Comparison of ENCODE assay signal across 27 mouse cellular contexts in genomic region chr9:72944286-72944685, GRCm38 (mm10). TPM values are rescaled to one million over a fixed set of nuclear protein-coding genes. Genes with fewer than 3 reads are reported as not detected.
A peak's percentile ranks its signal among the peaks of the same experiment; 100 is the strongest.
DNase-seq lines count a peak whose midpoint lies in the region; ATAC-seq lines count a peak whose summit lies in the region.
"Had no signal": no experiment of that assay in that cellular context is flagged by ENCODE, and none has a peak within 500 bp of the region (broad histone marks: within the 10 kb centered on the region; RNA-seq: fewer than 3 reads in every experiment).

No protein-coding gene starts in this region.

- no peaks in the 10 kb centered on the region for H3K27me3 ChIP-seq in forebrain, embryonic 11.5 days (ENCODE audit: control insufficient read depth, insufficient read depth, low read length)
- no peaks in the 10 kb centered on the region for H3K27me3 ChIP-seq in forebrain, embryonic 12.5 days
- no peaks in the 10 kb centered on the region for H3K27me3 ChIP-seq in midbrain, embryonic 11.5 days (ENCODE audit: control insufficient read depth, insufficient read depth, low read length)
- H3K27me3 ChIP-seq in midbrain, embryonic 13.5 days, result no peaks in the 10 kb centered on the region
- H3K27me3 ChIP-seq: CH12.LX; embryonic facial prominence, embryonic 12.5 days; forebrain, embryonic 13.5 days; forebrain, embryonic 15.5 days; Patski had no signal

- peaks cover 11% of the 10 kb centered on the region; the same call in 1 of the 2 replicates for H3K36me3 ChIP-seq in forebrain, embryonic 11.5 days (ENCODE audit: control insufficient read depth, insufficient read depth, low read length)
- H3K36me3 ChIP-seq in forebrain, embryonic 12.5 days (replicated peaks), result peaks cover 34% of the 10 kb centered on the region
- peaks cover 14% of the 10 kb centered on the region; the same call in 1 of the 2 replicates for H3K36me3 ChIP-seq in midbrain, embryonic 11.5 days (ENCODE audit: control insufficient read depth, insufficient read depth, low read length)
- H3K36me3 ChIP-seq in midbrain, embryonic 13.5 days, result peaks cover 35% of the 10 kb centered on the region
- H3K36me3 ChIP-seq: G1E had no signal

- H3K4me3 ChIP-seq in forebrain, embryonic 11.5 days (ENCODE audit: low read depth, low read length), result no peak overlapping the region
- H3K4me3 ChIP-seq in forebrain, embryonic 12.5 days (replicated peaks), result no peak overlapping the region
- no peak overlapping the region for H3K4me3 ChIP-seq in midbrain, embryonic 11.5 days (ENCODE audit: low read depth, low read length)
- no peak overlapping the region for H3K4me3 ChIP-seq in midbrain, embryonic 13.5 days (replicated peaks)
- H3K4me3 ChIP-seq: embryonic facial prominence, embryonic 10.5 days; embryonic facial prominence, embryonic 12.5 days; forebrain, embryonic 13.5 days; forebrain, embryonic 15.5 days had no signal

- no peak overlapping the region for H3K9ac ChIP-seq in forebrain, embryonic 11.5 days (ENCODE audit: low read length)
- no peak overlapping the region for H3K9ac ChIP-seq in forebrain, embryonic 12.5 days
- no peak overlapping the region for H3K9ac ChIP-seq in midbrain, embryonic 11.5 days (ENCODE audit: low read length)
- H3K9ac ChIP-seq in midbrain, embryonic 13.5 days (replicated peaks), result no peak overlapping the region
- H3K9ac ChIP-seq: embryonic facial prominence, embryonic 12.5 days; forebrain, embryonic 13.5 days; forebrain, embryonic 15.5 days; forebrain, postnatal 0 days had no signal

- DNase-seq in forebrain, embryonic 11.5 days (ENCODE audit: low spot score), result peak; percentile 40
- peak; percentile 60 for DNase-seq in midbrain, embryonic 11.5 days (ENCODE audit: low spot score, missing footprints)
- no peak for DNase-seq in gastrocnemius, postnatal 14 days
- DNase-seq: adrenal gland, adult 8-10 months; adrenal gland, postnatal 14 days; adrenal gland, postnatal 36 days; B cell, adult 2 months; cerebellum, adult 11-12 months; cerebellum, adult 2 months; cerebellum, adult 9-10 months; cerebellum, postnatal 10 days; cerebellum, postnatal 25 days; forebrain, postnatal 0 days had no signal

- intact Hi-C loops in gastrocnemius, postnatal 14 days (cut with DNase I; ENCODE audit: low total_unique reads), result no loop called here

- no peaks in the 10 kb centered on the region; the same call in 1 of the 2 replicates for H3K9me3 ChIP-seq in forebrain, embryonic 11.5 days (ENCODE audit: control insufficient read depth, low read length)
- H3K9me3 ChIP-seq in forebrain, embryonic 12.5 days, result peaks cover 7% of the 10 kb centered on the region
- H3K9me3 ChIP-seq in midbrain, embryonic 11.5 days (ENCODE audit: control insufficient read depth, low read length), result peaks cover 6% of the 10 kb centered on the region; the same call in 1 of the 2 replicates
- H3K9me3 ChIP-seq in midbrain, embryonic 13.5 days, result no peaks in the 10 kb centered on the region
- H3K9me3 ChIP-seq: embryonic facial prominence, embryonic 12.5 days; forebrain, embryonic 15.5 days had no signal

- no peak for ATAC-seq in forebrain, embryonic 11.5 days (replicated peaks; ENCODE audit: low FRiP score)
- no peak for ATAC-seq in forebrain, embryonic 12.5 days (ENCODE audit: low FRiP score)
- no peak for ATAC-seq in midbrain, embryonic 11.5 days (ENCODE audit: low FRiP score)
- ATAC-seq in midbrain, embryonic 13.5 days, result no peak
- ATAC-seq: activated CD4-positive, CD25-positive, alpha-beta regulatory T cell, adult 4 months; CD4-positive, CD25-positive, alpha-beta regulatory T cell, adult 4 months; forebrain, embryonic 13.5 days; forebrain, embryonic 15.5 days; forebrain, postnatal 0 days; Patski had no signal

- H3K4me2 ChIP-seq in forebrain, embryonic 11.5 days (ENCODE audit: low read depth, low read length, severe bottlenecking), result no peak overlapping the region
- H3K4me2 ChIP-seq in forebrain, embryonic 12.5 days, result no peak overlapping the region
- H3K4me2 ChIP-seq in midbrain, embryonic 11.5 days, result no peak overlapping the region
- H3K4me2 ChIP-seq in midbrain, embryonic 13.5 days (replicated peaks), result no peak overlapping the region
- H3K4me2 ChIP-seq: embryonic facial prominence, embryonic 12.5 days; forebrain, embryonic 13.5 days; forebrain, embryonic 15.5 days had no signal

- WGBS in forebrain, embryonic 11.5 days, result 90% methylated on average over 13 of the region's 13 CpGs
- WGBS in forebrain, embryonic 12.5 days, result 94% methylated on average over 13 of the region's 13 CpGs
- WGBS in midbrain, embryonic 11.5 days, result 87% methylated on average over 13 of the region's 13 CpGs
- 92% methylated on average over 13 of the region's 13 CpGs for WGBS in midbrain, embryonic 13.5 days

- H3K27ac ChIP-seq in forebrain, embryonic 11.5 days (ENCODE audit: low read depth, low read length), result no peak overlapping the region
- no peak overlapping the region for H3K27ac ChIP-seq in forebrain, embryonic 12.5 days
- no peak overlapping the region for H3K27ac ChIP-seq in midbrain, embryonic 11.5 days (ENCODE audit: low read depth, low read length)
- no peak overlapping the region for H3K27ac ChIP-seq in midbrain, embryonic 13.5 days
- H3K27ac ChIP-seq: embryonic facial prominence, embryonic 10.5 days; embryonic facial prominence, embryonic 12.5 days; forebrain, embryonic 13.5 days; forebrain, embryonic 15.5 days had no signal

- H3K4me1 ChIP-seq in forebrain, embryonic 11.5 days (replicated peaks; ENCODE audit: control insufficient read depth, insufficient read depth, low read length), result no peaks in the 10 kb centered on the region
- H3K4me1 ChIP-seq in forebrain, embryonic 12.5 days, result no peaks in the 10 kb centered on the region
- H3K4me1 ChIP-seq in midbrain, embryonic 11.5 days (ENCODE audit: control insufficient read depth, insufficient read depth, low read length), result no peaks in the 10 kb centered on the region
- no peaks in the 10 kb centered on the region for H3K4me1 ChIP-seq in midbrain, embryonic 13.5 days (replicated peaks)
- H3K4me1 ChIP-seq: embryonic facial prominence, embryonic 10.5 days; embryonic facial prominence, embryonic 12.5 days; forebrain, embryonic 13.5 days; forebrain, embryonic 15.5 days had no signal

RNA-seq across cellular contexts. Expression of gene Dyx1c1, which starts 14.3 kb away (rescaled TPM):
- polyA plus RNA-seq in forebrain, embryonic 11.5 days (2014; fragmentation: Nextera tagmentation; extraction: Ambion mirVana), result 1.6 and 1.9 TPM in 2 replicates
- 1.6 and 2.6 TPM in 2 replicates for polyA plus RNA-seq in forebrain, embryonic 12.5 days (2016; fragmentation: Nextera tagmentation; extraction: Ambion mirVana)
- 2.2 and 2.6 TPM in 2 replicates for polyA plus RNA-seq in midbrain, embryonic 11.5 days (2014; fragmentation: Nextera tagmentation; extraction: Ambion mirVana)
- 1.8 and 2.1 TPM in 2 replicates for polyA plus RNA-seq in midbrain, embryonic 13.5 days (2015; fragmentation: Nextera tagmentation; extraction: Ambion mirVana)
- under 1 TPM; 0.43 to 0.60 TPM for total RNA-seq in gastrocnemius, postnatal 14 days (2021)
- polyA plus RNA-seq: G1E had no signal

RNA-seq across cellular contexts. Expression of gene Gm44503, which starts 14.4 kb away (rescaled TPM):
- 0.15 TPM in 1 of 2 replicates, not detected in the other for polyA plus RNA-seq in forebrain, embryonic 11.5 days (2014; fragmentation: Nextera tagmentation; extraction: Ambion mirVana)
- polyA plus RNA-seq in forebrain, embryonic 12.5 days (2016; fragmentation: Nextera tagmentation; extraction: Ambion mirVana), result not detected in 2 replicates
- not detected in 2 replicates for polyA plus RNA-seq in midbrain, embryonic 11.5 days (2014; fragmentation: Nextera tagmentation; extraction: Ambion mirVana)
- not detected in 2 replicates for polyA plus RNA-seq in midbrain, embryonic 13.5 days (2015; fragmentation: Nextera tagmentation; extraction: Ambion mirVana)
- not detected for total RNA-seq in gastrocnemius, postnatal 14 days (2021)
- total RNA-seq: adrenal gland, adult 18-20 months; adrenal gland, adult 8-10 months; adrenal gland, postnatal 14 days; adrenal gland, postnatal 36 days; CH12.LX; G1E had no signal
- polyA plus RNA-seq: activated CD4-positive, CD25-positive, alpha-beta regulatory T cell, adult 4 months; cortical plate, adult 2 months; embryonic facial prominence, embryonic 10.5 days; embryonic facial prominence, embryonic 12.5 days; embryonic facial prominence, embryonic 14.5 days; forebrain, embryonic 13.5 days; forebrain, embryonic 15.5 days; forebrain, postnatal 0 days; Patski had no signal

RNA-seq across cellular contexts. Expression of gene Pygo1, which starts 18.8 kb away (rescaled TPM):
- polyA plus RNA-seq in forebrain, embryonic 11.5 days (2014; fragmentation: Nextera tagmentation; extraction: Ambion mirVana), result 13.0 and 13.2 TPM in 2 replicates
- polyA plus RNA-seq in forebrain, embryonic 12.5 days (2016; fragmentation: Nextera tagmentation; extraction: Ambion mirVana), result 12.5 TPM in 2 replicates
- 10.1 and 10.8 TPM in 2 replicates for polyA plus RNA-seq in midbrain, embryonic 11.5 days (2014; fragmentation: Nextera tagmentation; extraction: Ambion mirVana)
- polyA plus RNA-seq in midbrain, embryonic 13.5 days (2015; fragmentation: Nextera tagmentation; extraction: Ambion mirVana), result 11.3 and 12.0 TPM in 2 replicates
- total RNA-seq in gastrocnemius, postnatal 14 days (2021), result 1 to 10 TPM; 4.0 to 6.2 TPM
- total RNA-seq: CH12.LX had no signal
- polyA plus RNA-seq: activated CD4-positive, CD25-positive, alpha-beta regulatory T cell, adult 4 months; CD4-positive, CD25-positive, alpha-beta regulatory T cell, adult 4 months; G1E had no signal

RNA-seq across cellular contexts. Expression of gene Ccpg1os, which starts 40.9 kb away (rescaled TPM):
- 17.6 and 18.7 TPM in 2 replicates for polyA plus RNA-seq in forebrain, embryonic 11.5 days (2014; fragmentation: Nextera tagmentation; extraction: Ambion mirVana)
- 21.4 and 22.8 TPM in 2 replicates for polyA plus RNA-seq in forebrain, embryonic 12.5 days (2016; fragmentation: Nextera tagmentation; extraction: Ambion mirVana)
- polyA plus RNA-seq in midbrain, embryonic 11.5 days (2014; fragmentation: Nextera tagmentation; extraction: Ambion mirVana), result 22.4 and 22.9 TPM in 2 replicates
- 26.2 and 28.8 TPM in 2 replicates for polyA plus RNA-seq in midbrain, embryonic 13.5 days (2015; fragmentation: Nextera tagmentation; extraction: Ambion mirVana)
- total RNA-seq in gastrocnemius, postnatal 14 days (2021), result 1 to 10 TPM; 5.9 to 6.7 TPM

RNA-seq across cellular contexts. Expression of gene Ccpg1, which starts 40.9 kb away (rescaled TPM):
- 19.6 and 20.4 TPM in 2 replicates for polyA plus RNA-seq in forebrain, embryonic 11.5 days (2014; fragmentation: Nextera tagmentation; extraction: Ambion mirVana)
- 26.0 and 28.9 TPM in 2 replicates for polyA plus RNA-seq in forebrain, embryonic 12.5 days (2016; fragmentation: Nextera tagmentation; extraction: Ambion mirVana)
- 24.9 and 26.9 TPM in 2 replicates for polyA plus RNA-seq in midbrain, embryonic 11.5 days (2014; fragmentation: Nextera tagmentation; extraction: Ambion mirVana)
- 43.2 and 45.2 TPM in 2 replicates for polyA plus RNA-seq in midbrain, embryonic 13.5 days (2015; fragmentation: Nextera tagmentation; extraction: Ambion mirVana)
- 10 to 100 TPM; 32.3 to 36.7 TPM for total RNA-seq in gastrocnemius, postnatal 14 days (2021)
